Mouse (Mus musculus): ENCODE results near the gene Iqsec2. TPM values are rescaled to one million over a fixed set of nuclear protein-coding genes. Genes with fewer than 3 reads are reported as not detected.

Iqsec2 gene
- 5.8 TPM for polyA plus RNA-seq (2015; fragmentation: Illumina TruSeq; extraction: RNeasy Lipid Tissue Mini Kit (QIAGEN cat#74804); ENCODE audit: insufficient read depth, low read depth, low replicate concordance)

DNA sequence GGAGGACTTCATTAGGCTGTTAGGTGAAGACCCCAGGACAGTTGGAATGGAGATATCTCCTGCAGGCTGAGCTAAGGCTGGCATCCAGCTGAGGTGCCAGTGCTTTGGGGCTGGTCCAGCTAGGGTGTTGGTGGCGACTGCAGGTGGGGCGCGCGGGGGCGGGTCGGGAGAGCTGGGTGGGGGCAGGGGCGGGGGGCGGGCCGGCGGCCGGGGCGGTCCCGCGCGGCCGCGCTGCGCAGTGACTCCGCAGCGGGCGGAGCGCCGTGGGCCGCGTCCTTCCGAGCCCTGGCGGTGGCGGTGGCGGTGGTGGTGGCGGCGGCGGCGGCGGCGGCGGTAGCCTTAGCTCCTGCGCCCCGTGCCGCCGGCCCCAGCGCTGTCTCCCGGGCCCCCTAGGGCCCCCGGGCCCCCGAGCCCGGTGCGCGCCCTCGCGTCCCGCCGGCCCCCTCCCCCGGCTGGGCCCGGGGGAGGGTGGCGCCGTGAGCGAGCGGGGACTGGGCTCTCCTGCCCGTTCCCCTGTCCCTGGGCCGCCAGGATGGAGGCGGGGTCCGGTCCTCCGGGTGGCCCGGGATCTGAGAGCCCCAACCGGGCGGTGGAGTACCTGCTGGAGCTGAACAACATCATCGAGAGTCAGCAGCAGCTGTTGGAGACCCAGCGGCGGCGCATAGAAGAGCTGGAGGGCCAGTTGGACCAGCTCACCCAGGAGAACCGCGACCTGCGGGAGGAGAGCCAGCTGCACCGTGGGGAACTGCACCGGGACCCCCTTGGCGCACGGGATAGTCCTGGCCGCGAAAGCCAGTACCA, at the start of gene Iqsec2:
Gene Iqsec2 (plus strand): TSS at position 328 of the 801 bp plus-strand sequence.

DNA sequence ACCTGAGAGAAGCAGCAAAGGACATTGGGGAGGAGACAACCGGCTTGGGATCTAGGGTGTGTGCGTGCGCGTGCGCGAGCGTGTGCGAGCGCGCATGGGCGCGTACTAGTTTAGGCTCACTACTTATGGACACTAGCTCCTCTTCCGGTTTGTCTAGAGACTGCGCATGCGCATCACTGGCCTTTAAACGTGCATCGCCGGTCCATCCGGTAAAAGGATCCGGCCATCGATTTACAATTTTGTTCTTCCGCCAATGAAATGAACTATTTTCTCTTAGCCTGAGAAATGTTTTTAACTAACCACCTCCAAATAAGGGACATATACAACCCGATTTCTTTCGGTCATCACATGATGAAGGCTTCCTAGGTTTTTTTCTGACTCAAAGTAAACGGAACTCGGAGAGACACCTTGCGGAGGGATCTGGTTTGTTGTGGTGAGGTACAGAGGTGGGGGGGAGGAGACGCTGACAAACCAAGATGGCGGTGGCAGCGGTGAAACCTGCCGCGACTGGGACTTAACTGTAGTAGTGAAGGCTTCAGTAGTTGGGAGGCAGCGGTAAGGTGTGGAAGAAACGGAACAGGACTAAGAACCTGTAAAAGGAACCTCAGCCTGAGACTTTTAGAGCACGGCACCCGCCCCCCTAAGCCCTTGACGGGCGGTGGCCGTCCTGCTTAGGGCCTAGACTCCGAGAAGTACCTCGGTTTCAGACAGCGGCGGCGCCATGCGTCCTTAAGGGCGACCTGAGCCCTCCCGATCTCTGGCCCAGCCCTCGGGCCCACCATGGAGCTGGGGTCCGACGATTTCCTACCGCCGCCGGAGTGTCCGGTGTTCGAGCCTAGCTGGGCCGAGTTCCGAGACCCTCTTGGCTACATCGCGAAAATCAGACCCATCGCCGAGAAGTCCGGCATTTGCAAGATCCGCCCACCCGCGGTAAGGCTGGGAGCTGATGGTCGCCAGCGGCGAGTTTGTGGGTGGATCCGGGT, 89.0 kb downstream of the Iqsec2 start, which contains the start of gene Kdm5c:
Gene Kdm5c (plus strand): TSS at position 240 of the 983 bp plus-strand sequence.

Other genes starting within 250 kb of the Iqsec2 start
- 32.3 TPM for gene Hsd17b10, start 142.4 kb upstream of the Iqsec2 start, polyA plus RNA-seq (2015; fragmentation: Illumina TruSeq; extraction: RNeasy Lipid Tissue Mini Kit (QIAGEN cat#74804); ENCODE audit: insufficient read depth, low read depth, low replicate concordance)
- gene Ribc1, start 128.0 kb upstream of the Iqsec2 start, polyA plus RNA-seq (2015; fragmentation: Illumina TruSeq; extraction: RNeasy Lipid Tissue Mini Kit (QIAGEN cat#74804); ENCODE audit: insufficient read depth, low read depth, low replicate concordance): not detected
- gene Smc1a, start 127.8 kb upstream of the Iqsec2 start, polyA plus RNA-seq (2015; fragmentation: Illumina TruSeq; extraction: RNeasy Lipid Tissue Mini Kit (QIAGEN cat#74804); ENCODE audit: insufficient read depth, low read depth, low replicate concordance): 14.0 TPM
- gene Kdm5c, start 88.8 kb downstream of the Iqsec2 start, polyA plus RNA-seq (2015; fragmentation: Illumina TruSeq; extraction: RNeasy Lipid Tissue Mini Kit (QIAGEN cat#74804); ENCODE audit: insufficient read depth, low read depth, low replicate concordance): 12.1 TPM
- gene Kantr, start 183.2 kb downstream of the Iqsec2 start, polyA plus RNA-seq (2015; fragmentation: Illumina TruSeq; extraction: RNeasy Lipid Tissue Mini Kit (QIAGEN cat#74804); ENCODE audit: insufficient read depth, low read depth, low replicate concordance): 2.5 TPM
- 33.5 TPM for gene Tspyl2, start 198.2 kb downstream of the Iqsec2 start, polyA plus RNA-seq (2015; fragmentation: Illumina TruSeq; extraction: RNeasy Lipid Tissue Mini Kit (QIAGEN cat#74804); ENCODE audit: insufficient read depth, low read depth, low replicate concordance)
- gene Gpr173, start 224.4 kb downstream of the Iqsec2 start, polyA plus RNA-seq (2015; fragmentation: Illumina TruSeq; extraction: RNeasy Lipid Tissue Mini Kit (QIAGEN cat#74804); ENCODE audit: insufficient read depth, low read depth, low replicate concordance): 0.54 TPM

Measured in pancreas, adult 10 weeks (tissue).